Mouse (Mus musculus) limb, embryonic 15.5 days (tissue): ENCODE data around the gene 4930433I11Rik. TPM values are rescaled to one million over a fixed set of nuclear protein-coding genes. Genes with fewer than 3 reads are reported as not detected.
"Not testable (repeated sequence)": the region's sequence is repeated elsewhere in the genome, so short reads cannot be mapped to it uniquely, and the experiment has no call there.

Experiments
- ATAC-seq: fragments of 200-750 bp; cut with Nextera tagmentation; 2 replicates; pipeline ENCODE4 v1.8.0; 2017; ENCODE audit warnings: low read depth, moderate TSS enrichment; ENCODE audit not compliant: insufficient number of reproducible peaks, low FRiP score, low TSS enrichment
- H3K27ac ChIP-seq: fragments of 300-500 bp; sonication (generic); 2 replicates; pipeline ENCODE4 v1.5.1; 2015; ENCODE audit warnings: moderate library complexity, mild to moderate bottlenecking, inconsistent platforms
- H3K27me3 ChIP-seq: fragments of 300-500 bp; sonication (generic); 2 replicates; pipeline ENCODE4 v1.6.1; 2015; ENCODE audit warnings: inconsistent platforms
- H3K36me3 ChIP-seq: fragments of 300-500 bp; sonication (generic); 2 replicates; pipeline ENCODE4 v1.6.1; 2015; ENCODE audit warnings: inconsistent platforms
- H3K4me1 ChIP-seq: fragments of 300-500 bp; sonication (generic); 2 replicates; pipeline ENCODE4 v1.6.1; 2015; ENCODE audit warnings: inconsistent platforms
- H3K4me2 ChIP-seq: fragments of 300-500 bp; sonication (generic); 2 replicates; pipeline ENCODE4 v1.6.1; 2015; ENCODE audit warnings: mild to moderate bottlenecking, inconsistent platforms
- H3K4me3 ChIP-seq: fragments of 300-500 bp; sonication (generic); 2 replicates; pipeline ENCODE4 v1.5.1; 2015; ENCODE audit warnings: mild to moderate bottlenecking, inconsistent platforms
- H3K9ac ChIP-seq: fragments of 300-500 bp; sonication (generic); 2 replicates; pipeline ENCODE4 v1.6.1; 2015; ENCODE audit warnings: inconsistent platforms
- H3K9me3 ChIP-seq: fragments of 300-500 bp; sonication (generic); 2 replicates; pipeline ENCODE4 v1.6.1; 2016; ENCODE audit warnings: inconsistent platforms
- whole genome bisulfite sequencing: fragments of 180-500 bp; shearing (Covaris S2); methylation state at CpG from one replicate; pipeline ENCODE4 v1.1.7; 2015; 5-methylcytosine and 5-hydroxymethylcytosine counted together
- polyA plus RNA-seq: library from polyadenylated mRNA; unstranded; fragments of >200 nt; fragmentation: Nextera tagmentation; extraction: Ambion mirVana; gene quantifications from 2 replicates; pipeline ENCODE4 v1.2.1, GENCODE M21; 2015

The 4930433I11Rik gene
- not detected in 2 replicates for polyA plus RNA-seq

DNA sequence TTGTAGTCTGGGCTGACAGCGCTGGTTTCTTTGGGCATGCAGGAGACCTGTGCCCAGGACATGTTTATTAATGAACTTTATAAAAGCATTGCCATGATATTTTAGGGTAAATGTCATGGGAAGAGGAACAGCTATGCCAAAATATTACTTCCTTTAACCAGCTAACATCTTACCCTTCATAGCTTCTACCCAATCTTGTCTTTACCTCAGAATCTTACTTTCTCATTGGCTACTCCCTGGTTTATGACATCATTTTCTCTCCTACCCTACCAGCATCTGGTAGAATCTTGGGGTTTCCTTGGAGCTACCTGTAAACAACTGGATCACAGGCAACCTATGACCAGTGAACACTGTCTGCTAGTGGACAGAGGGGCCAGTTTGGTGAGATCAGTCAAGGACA is at the start of gene 4930433I11Rik:
4930433I11Rik (plus strand) TSS at position 301 of the 400 bp plus-strand sequence.
- Histone ChIP-seq H3K4me2 (no peak within 1 kb of the TSS), H3K9ac (no peak within 1 kb of the TSS), H3K9me3 (no peaks in the 10 kb centered on the region), H3K27ac (no peak within 1 kb of the TSS), H3K27me3 (no peaks in the 10 kb centered on the region), H3K4me3 (no peak within 1 kb of the TSS), H3K4me1 (no peaks in the 10 kb centered on the region), H3K36me3 (no peaks in the 10 kb centered on the region)
- no peak for ATAC-seq
- WGBS = 67% methylated on average over 1 of the region's 1 CpGs

- WGBS = 81% methylated on average over 1 of the region's 1 CpGs
- H3K9ac ChIP-seq = no peak overlapping the region
- ATAC-seq = no peak
- no peaks in the 10 kb centered on the region for H3K36me3 ChIP-seq
- H3K4me3 ChIP-seq = no peak overlapping the region
- H3K27me3 ChIP-seq = no peaks in the 10 kb centered on the region
- H3K9me3 ChIP-seq = no peaks in the 10 kb centered on the region
- no peak overlapping the region for H3K4me2 ChIP-seq
- H3K27ac ChIP-seq = no peak overlapping the region
- no peaks in the 10 kb centered on the region for H3K4me1 ChIP-seq
Measured at GRCm38 (mm10) chr7:40939371-40939770, 48.0 kb upstream of the 4930433I11Rik start.

DNA sequence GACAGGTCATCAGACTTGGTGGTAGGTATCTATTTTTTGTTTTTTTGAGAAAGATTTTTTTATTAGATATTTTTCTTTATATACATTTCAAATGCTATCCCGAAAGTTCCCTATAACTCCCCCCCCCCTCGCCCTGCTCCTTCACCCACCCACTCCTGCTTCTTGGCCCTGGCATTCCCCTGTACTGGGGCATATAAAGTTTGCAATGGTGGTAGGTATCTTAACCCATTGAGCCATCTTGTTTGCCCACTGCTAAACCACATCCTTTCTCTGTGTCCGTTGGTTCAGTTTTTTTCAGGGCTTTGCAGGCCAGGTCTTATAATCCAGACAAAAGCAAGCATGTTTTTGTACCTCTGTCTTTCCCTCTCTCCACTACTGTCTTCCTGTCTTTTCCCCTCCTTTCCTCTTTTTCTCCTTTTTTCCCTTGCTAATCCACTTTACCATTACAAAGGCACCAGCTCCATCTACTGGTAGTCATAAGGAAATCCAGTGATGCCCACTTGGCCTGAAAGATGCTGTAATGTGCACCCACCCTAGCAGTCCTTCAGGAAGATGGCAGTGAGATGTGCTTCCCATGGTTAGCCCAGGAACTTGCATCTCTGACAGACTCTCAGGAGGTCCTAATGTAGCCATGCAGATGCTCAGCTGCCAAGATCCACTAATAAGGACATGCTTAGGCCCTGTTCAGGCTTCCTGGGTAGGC is 45.0 kb upstream of the 4930433I11Rik start:
- Histone ChIP-seq H3K27ac (no peak overlapping the region), H3K4me1 (no peaks in the 10 kb centered on the region), H3K36me3 (no peaks in the 10 kb centered on the region), H3K9ac (no peak overlapping the region), H3K4me2 (no peak overlapping the region), H3K4me3 (no peak overlapping the region), H3K27me3 (no peaks in the 10 kb centered on the region), H3K9me3 (no peaks in the 10 kb centered on the region)
- ATAC-seq = no peak
- WGBS = 55% methylated on average over 3 of the region's 3 CpGs

GRCm38 (mm10) chr7:41032419-41032818 is 45.1 kb downstream of the 4930433I11Rik start, which contains the start of gene Gm4884:
Gm4884 (plus strand) TSS chr7:41032719.
- not testable (repeated sequence) for H3K4me1 ChIP-seq, H3K4me2 ChIP-seq, H3K4me3 ChIP-seq, H3K36me3 ChIP-seq, ATAC-seq, H3K27ac ChIP-seq, H3K27me3 ChIP-seq, H3K9ac ChIP-seq, H3K9me3 ChIP-seq
- 92% methylated on average over 1 of the region's 1 CpGs for WGBS

DNA sequence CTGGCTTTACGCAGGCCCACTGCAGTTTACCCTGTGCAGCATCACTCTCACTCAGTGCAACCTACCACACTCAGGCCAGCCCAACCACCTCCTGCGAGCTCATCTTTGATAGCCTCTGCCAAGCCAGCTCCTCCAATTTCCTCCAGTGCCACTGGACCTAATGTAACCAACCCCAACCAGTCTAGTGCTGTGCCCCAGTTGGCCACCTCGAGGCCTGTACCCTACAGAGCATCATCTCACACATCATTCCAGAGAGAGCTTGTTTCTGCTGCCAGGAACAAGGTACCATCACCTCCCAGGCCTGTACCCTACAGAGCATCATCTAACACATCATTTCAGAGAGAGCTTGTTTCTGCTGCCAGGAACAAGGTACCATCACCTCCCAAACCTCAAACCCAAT is 56.7 kb downstream of the 4930433I11Rik start:
- not testable (repeated sequence) for H3K4me1 ChIP-seq, H3K27ac ChIP-seq, H3K36me3 ChIP-seq, H3K27me3 ChIP-seq, H3K9ac ChIP-seq, H3K4me2 ChIP-seq, H3K9me3 ChIP-seq, H3K4me3 ChIP-seq, ATAC-seq
- 68% methylated on average over 3 of the region's 3 CpGs for WGBS

Other genes with a start within 250 kb of the 4930433I11Rik start
- 6.0 and 8.1 TPM in 2 replicates for gene Vstm2b, start 89.2 kb upstream of the 4930433I11Rik start, polyA plus RNA-seq
- not detected in 2 replicates for gene Gm4884, start 45.2 kb downstream of the 4930433I11Rik start, polyA plus RNA-seq
- gene Gm5592, start 166.3 kb downstream of the 4930433I11Rik start, polyA plus RNA-seq = not detected in 2 replicates